Mouse (Mus musculus): ENCODE measurements around the gene Nasp. TPM values are rescaled to one million over a fixed set of nuclear protein-coding genes. Genes with fewer than 3 reads are reported as not detected.

The Nasp gene
- polyA plus RNA-seq, 1 experiment from 2014 or later: 202 TPM

- Histone ChIP-seq H3K27ac (peak overlapping the region; percentile 96), H3K36me3 (peaks cover 16% of the 10 kb centered on the region; the same call in 1 of the 2 replicates), H3K4me1 (peaks cover 13% of the 10 kb centered on the region), H3K9ac (peak overlapping the region; percentile 90), H3K9me3 (no peaks in the 10 kb centered on the region), H3K27me3 (no peaks in the 10 kb centered on the region), H3K4me2 (peak overlapping the region; percentile 67), H3K4me3 (peak overlapping the region; percentile 80)
- ATAC-seq (ENCODE audit: insufficient number of reproducible peaks, insufficient read depth, low FRiP score, low TSS enrichment, low read depth): peak; percentile 91
- WGBS: under 1% methylated on average over 13 of the region's 13 CpGs
Measured at GRCm38 (mm10) chr4:116627359-116627716, 403 bp downstream of the Nasp start.

GRCm38 (mm10) chr4:116626658-116627358, 933 bp downstream of the Nasp start:
- under 1% methylated on average over 53 of the region's 53 CpGs for WGBS
- H3K27ac ChIP-seq: peak overlapping the region; percentile 96
- peak overlapping the region; percentile 80 for H3K4me3 ChIP-seq
- peak overlapping the region; percentile 90 for H3K9ac ChIP-seq
- ATAC-seq (ENCODE audit: insufficient number of reproducible peaks, insufficient read depth, low FRiP score, low TSS enrichment, low read depth): peak; percentile 67
- H3K9me3 ChIP-seq: no peaks in the 10 kb centered on the region
- no peaks in the 10 kb centered on the region for H3K27me3 ChIP-seq
- H3K4me1 ChIP-seq: peaks cover 13% of the 10 kb centered on the region
- peaks cover 12% of the 10 kb centered on the region for H3K36me3 ChIP-seq
- H3K4me2 ChIP-seq: peak overlapping the region; percentile 67

- ATAC-seq (ENCODE audit: insufficient number of reproducible peaks, insufficient read depth, low FRiP score, low TSS enrichment, low read depth): no peak
- peaks cover 28% of the 10 kb centered on the region for H3K36me3 ChIP-seq
- H3K9ac ChIP-seq: no peak overlapping the region
- H3K27ac ChIP-seq: no peak overlapping the region
- H3K4me1 ChIP-seq: peaks cover 13% of the 10 kb centered on the region
- H3K27me3 ChIP-seq: no peaks in the 10 kb centered on the region
- H3K4me3 ChIP-seq: no peak overlapping the region
- 95% methylated on average over 4 of the region's 4 CpGs for WGBS
- H3K9me3 ChIP-seq: no peaks in the 10 kb centered on the region
- H3K4me2 ChIP-seq: 0 out of 2 replicates have a peak overlapping the region, but pooled peaks have one; percentile 67
Measured at GRCm38 (mm10) chr4:116624831-116625230, 2.9 kb downstream of the Nasp start.

GRCm38 (mm10) chr4:116615237-116615636, 12.5 kb downstream of the Nasp start:
- 95% methylated on average over 2 of the region's 2 CpGs for WGBS
- Histone ChIP-seq H3K4me3 (no peak overlapping the region), H3K27me3 (no peaks in the 10 kb centered on the region), H3K36me3 (peaks cover 79% of the 10 kb centered on the region), H3K9ac (no peak overlapping the region), H3K9me3 (no peaks in the 10 kb centered on the region), H3K4me2 (no peak overlapping the region), H3K4me1 (no peaks in the 10 kb centered on the region), H3K27ac (no peak overlapping the region)
- ATAC-seq (ENCODE audit: insufficient number of reproducible peaks, insufficient read depth, low FRiP score, low TSS enrichment, low read depth): no peak

- Histone ChIP-seq H3K4me2 (no peak overlapping the region), H3K9me3 (no peaks in the 10 kb centered on the region), H3K27ac (no peak overlapping the region), H3K9ac (no peak overlapping the region), H3K27me3 (no peaks in the 10 kb centered on the region), H3K4me3 (no peak overlapping the region), H3K4me1 (no peaks in the 10 kb centered on the region), H3K36me3 (peaks cover 79% of the 10 kb centered on the region)
- ATAC-seq (ENCODE audit: insufficient number of reproducible peaks, insufficient read depth, low FRiP score, low TSS enrichment, low read depth): no peak
- 92% methylated on average over 2 of the region's 2 CpGs for WGBS
Measured at GRCm38 (mm10) chr4:116612621-116613020, 15.1 kb downstream of the Nasp start.

GRCm38 (mm10) chr4:116596978-116597881, 30.5 kb downstream of the Nasp start:
- H3K36me3 ChIP-seq: peaks cover 51% of the 10 kb centered on the region
- peak overlapping the region; percentile 52 for H3K27ac ChIP-seq
- WGBS: under 1% methylated on average over 50 of the region's 50 CpGs
- H3K9me3 ChIP-seq: no peaks in the 10 kb centered on the region
- peak overlapping the region; percentile 74 for H3K9ac ChIP-seq
- H3K4me2 ChIP-seq: peak overlapping the region; percentile 84
- H3K4me1 ChIP-seq: peaks cover 21% of the 10 kb centered on the region
- no peaks in the 10 kb centered on the region for H3K27me3 ChIP-seq
- ATAC-seq (ENCODE audit: insufficient number of reproducible peaks, insufficient read depth, low FRiP score, low TSS enrichment, low read depth): peak; percentile 90
- H3K4me3 ChIP-seq: peak overlapping the region; percentile 61

- Histone ChIP-seq H3K27me3 (no peaks in the 10 kb centered on the region), H3K9ac (peak within 1 kb of the TSS; percentile 74), H3K4me2 (peak within 1 kb of the TSS; percentile 84), H3K9me3 (no peaks in the 10 kb centered on the region), H3K4me3 (peak within 1 kb of the TSS; percentile 61), H3K27ac (peak within 1 kb of the TSS; percentile 52), H3K4me1 (peaks cover 21% of the 10 kb centered on the region), H3K36me3 (peaks cover 51% of the 10 kb centered on the region)
- no peak for ATAC-seq (ENCODE audit: insufficient number of reproducible peaks, insufficient read depth, low FRiP score, low TSS enrichment, low read depth)
- WGBS: 33% methylated on average over 5 of the region's 5 CpGs
Measured at GRCm38 (mm10) chr4:116596379-116596778, 31.4 kb downstream of the Nasp start, which contains the start of gene Ccdc17. TSS of gene Ccdc17 (plus strand) at chr4:116596654.

- H3K4me2 ChIP-seq: no peak overlapping the region
- peaks cover 21% of the 10 kb centered on the region for H3K4me1 ChIP-seq
- peaks cover 51% of the 10 kb centered on the region for H3K36me3 ChIP-seq
- H3K9ac ChIP-seq: no peak overlapping the region
- no peak overlapping the region for H3K4me3 ChIP-seq
- no peak overlapping the region for H3K27ac ChIP-seq
- no peak for ATAC-seq (ENCODE audit: insufficient number of reproducible peaks, insufficient read depth, low FRiP score, low TSS enrichment, low read depth)
- no peaks in the 10 kb centered on the region for H3K9me3 ChIP-seq
- no peaks in the 10 kb centered on the region for H3K27me3 ChIP-seq
- WGBS: 82% methylated on average over 8 of the region's 8 CpGs
Measured at GRCm38 (mm10) chr4:116595793-116596192, 31.9 kb downstream of the Nasp start.

- peak overlapping the region; percentile 93 for H3K27ac ChIP-seq
- H3K4me1 ChIP-seq: 0 out of 2 replicates have a peak, but pooled peaks cover 3% of the 10 kb centered on the region
- 4% methylated on average over 15 of the region's 15 CpGs for whole genome bisulfite sequencing
- H3K4me2 ChIP-seq: peak overlapping the region; percentile 81
- H3K36me3 ChIP-seq: peaks cover 8% of the 10 kb centered on the region
- peak overlapping the region; percentile 94 for H3K9ac ChIP-seq
- H3K4me3 ChIP-seq: peak overlapping the region; percentile 91
- no peak for ATAC-seq (ENCODE audit: insufficient number of reproducible peaks, insufficient read depth, low FRiP score, low TSS enrichment, low read depth)
- H3K9me3 ChIP-seq: no peaks in the 10 kb centered on the region
- no peaks in the 10 kb centered on the region for H3K27me3 ChIP-seq
Measured at GRCm38 (mm10) chr4:116558151-116558882, 69.4 kb downstream of the Nasp start.

- H3K27ac ChIP-seq: peak within 1 kb of the TSS; percentile 93
- under 1% methylated on average over 78 of the region's 78 CpGs for WGBS
- H3K9ac ChIP-seq: peak within 1 kb of the TSS; percentile 94
Measured at GRCm38 (mm10) chr4:116557306-116558121, 70.2 kb downstream of the Nasp start, which contains the start of gene Gpbp1l1. TSS of gene Gpbp1l1 (plus strand) at chr4:116557658.

More at GRCm38 (mm10) chr4:116557306-116558121, 70.2 kb downstream of the Nasp start, which contains the start of gene Gpbp1l1:
- no peaks in the 10 kb centered on the region for H3K9me3 ChIP-seq
- H3K36me3 ChIP-seq: peaks cover 13% of the 10 kb centered on the region
- 0 out of 2 replicates have a peak, but pooled peaks cover 3% of the 10 kb centered on the region for H3K4me1 ChIP-seq
- no peaks in the 10 kb centered on the region for H3K27me3 ChIP-seq
- H3K4me2 ChIP-seq: peak within 1 kb of the TSS; percentile 81
- H3K4me3 ChIP-seq: peak within 1 kb of the TSS; percentile 91
- peak; percentile 94 for ATAC-seq (ENCODE audit: insufficient number of reproducible peaks, insufficient read depth, low FRiP score, low TSS enrichment, low read depth)

Measured in embryonic facial prominence, embryonic 13.5 days (tissue).